Mouse (Mus musculus) lung, postnatal 0 days (tissue): Measurements from ENCODE around the gene 9930021J03Rik.

Experiments used
- CTCF ChIP-seq: IDR thresholded peaks from 2 replicates; pipeline ENCODE4 v1.5.1; 2016; ENCODE audit warnings: antibody characterized with exemption, mild to moderate bottlenecking
- EP300 ChIP-seq: IDR thresholded peaks from 2 replicates; pipeline ENCODE4 v1.6.1; 2016; ENCODE audit warnings: antibody characterized with exemption, mild to moderate bottlenecking, control low read depth

- TF ChIP-seq CTCF (no peak), EP300 (no peak)
Observed at GRCm38 (mm10) chr19:29838636-29839135, 32.9 kb upstream of the 9930021J03Rik start.
